Mouse (Mus musculus) MEL (cell line): ENCODE measurements around the gene Pogz. TPM values are rescaled to one million over a fixed set of nuclear protein-coding genes. Genes with fewer than 3 reads are reported as not detected.
A peak's percentile ranks its signal among the peaks of the same experiment; 100 is the strongest.

ENCODE experiments used
- DNase-seq: peaks from one replicate; pipeline ENCODE4 v3.0.0; 2011; ENCODE audit warnings: low read depth, low spot score
- H3K27ac ChIP-seq: 2 replicates; pipeline ENCODE4 v1.5.1; 2012; ENCODE audit warnings: low read depth, mild to moderate bottlenecking, control low read depth, low read length, moderate library complexity; ENCODE audit not compliant: control insufficient read depth
- H3K27me3 ChIP-seq, 2 experiments: fragments of 150-350 bp in 1 of 2; sonication (generic) in 1 of 2; 2 replicates each; pipeline ENCODE4 v1.6.1; 2012; ENCODE audit warnings: low read length in 2 of 2, mild to moderate bottlenecking in 2 of 2, improper control_type of control experiment in 1 of 2, moderate library complexity in 1 of 2; ENCODE audit not compliant: insufficient read depth in 2 of 2, control insufficient read depth in 1 of 2
- H3K36me3 ChIP-seq, 2 experiments: 2 replicates each; pipeline ENCODE4 v1.6.1; 2012 to 2014; ENCODE audit warnings: low read length in 2 of 2, improper control_type of control experiment in 1 of 2, inconsistent platforms in 1 of 2, mild to moderate bottlenecking in 1 of 2; ENCODE audit not compliant: insufficient read depth in 2 of 2, control insufficient read depth in 1 of 2
- H3K4me1 ChIP-seq, 2 experiments: fragments of 150-350 bp in 1 of 2; sonication (generic) in 1 of 2; 2 replicates each; pipeline ENCODE4 v1.6.1; 2012; ENCODE audit warnings: low read length in 2 of 2, improper control_type of control experiment in 1 of 2, mild to moderate bottlenecking in 1 of 2; ENCODE audit not compliant: insufficient read depth in 2 of 2, control insufficient read depth in 1 of 2
- H3K4me3 ChIP-seq, 2 experiments: fragments of 150-350 bp in 1 of 2; sonication (generic) in 1 of 2; 2 replicates each; pipeline ENCODE4 v1.5.1; 2012; ENCODE audit warnings: low read depth in 2 of 2, low read length in 2 of 2, mild to moderate bottlenecking in 2 of 2, moderate library complexity in 2 of 2, control low read depth in 1 of 2, improper control_type of control experiment in 1 of 2; ENCODE audit not compliant: control insufficient read depth in 1 of 2, insufficient read depth in 1 of 2
- H3K79me2 ChIP-seq: 2 replicates; pipeline ENCODE4 v1.6.1; 2012; ENCODE audit warnings: mild to moderate bottlenecking, low read length, moderate library complexity; ENCODE audit not compliant: control insufficient read depth, poor library complexity, insufficient read depth
- H3K9ac ChIP-seq: 2 replicates; pipeline ENCODE4 v1.6.1; 2012; ENCODE audit warnings: low read depth, mild to moderate bottlenecking, control low read depth, low read length, moderate library complexity; ENCODE audit not compliant: control insufficient read depth, poor library complexity, severe bottlenecking
- H3K9me3 ChIP-seq: fragments of 150-350 bp; sonication (generic); replicated peaks from 2 replicates; pipeline ENCODE4 v1.6.1; 2012; ENCODE audit warnings: mild to moderate bottlenecking, low read length, improper control_type of control experiment, moderate library complexity; ENCODE audit not compliant: insufficient read depth
- BHLHE40 ChIP-seq: IDR thresholded peaks from 2 replicates; pipeline ENCODE4 v1.6.1; 2012; ENCODE audit warnings: low read depth, mild to moderate bottlenecking, inconsistent platforms, low read length, improper control_type of control experiment, borderline replicate concordance
- CHD1 ChIP-seq: IDR thresholded peaks from 2 replicates; pipeline ENCODE4 v1.6.1; 2012; ENCODE audit warnings: low read depth, mild to moderate bottlenecking, inconsistent platforms, low read length, improper control_type of control experiment
- CTCF ChIP-seq, 3 experiments: IDR thresholded peaks in 2 of 3; conservative IDR thresholded peaks in 1 of 3; 2 replicates each; pipeline ENCODE4 v1.5.1; 2011 to 2012; ENCODE audit warnings: low read length in 3 of 3, low read depth in 2 of 3, mild to moderate bottlenecking in 2 of 3, improper control_type of control experiment in 1 of 3, inconsistent platforms in 1 of 3, mixed read lengths in 1 of 3, moderate library complexity in 1 of 3; ENCODE audit not compliant: control insufficient read depth in 1 of 3, insufficient read depth in 1 of 3, poor library complexity in 1 of 3, severe bottlenecking in 1 of 3
- ELF1 ChIP-seq: IDR thresholded peaks from 2 replicates; pipeline ENCODE4 v1.6.1; 2014; ENCODE audit warnings: low read depth, mild to moderate bottlenecking, inconsistent platforms, low read length, improper control_type of control experiment, moderate library complexity
- EP300 ChIP-seq, 2 experiments: IDR thresholded peaks; 2 replicates each; pipeline ENCODE4 v1.6.1; 2011; ENCODE audit warnings: improper control_type of control experiment in 2 of 2, low read length in 2 of 2, low read depth in 1 of 2, mild to moderate bottlenecking in 1 of 2
- ETS1 ChIP-seq: IDR thresholded peaks from 2 replicates; pipeline ENCODE4 v1.6.1; 2012; ENCODE audit warnings: low read depth, mild to moderate bottlenecking, inconsistent platforms, low read length, improper control_type of control experiment, moderate library complexity
- GABPA ChIP-seq: IDR thresholded peaks from 2 replicates; pipeline ENCODE4 v1.6.1; 2012; ENCODE audit warnings: low read depth, mild to moderate bottlenecking, inconsistent platforms, low read length, improper control_type of control experiment, moderate library complexity
- JUND ChIP-seq: IDR thresholded peaks from 2 replicates; pipeline ENCODE4 v1.6.1; 2011; ENCODE audit warnings: low read depth, mild to moderate bottlenecking, improper control_type of control experiment, low read length
- KAT2A ChIP-seq: conservative IDR thresholded peaks from 2 replicates; pipeline ENCODE4 v1.6.1; 2012; ENCODE audit warnings: low read depth, low read length, improper control_type of control experiment, inconsistent platforms
- MAFK ChIP-seq: IDR thresholded peaks from 2 replicates; pipeline ENCODE4 v1.6.1; 2011; ENCODE audit warnings: low read depth, mild to moderate bottlenecking, low read length, improper control_type of control experiment, borderline replicate concordance
- MAZ ChIP-seq: IDR thresholded peaks from 2 replicates; pipeline ENCODE4 v1.6.1; 2012; ENCODE audit warnings: low read depth, mild to moderate bottlenecking, inconsistent platforms, low read length, improper control_type of control experiment
- MEF2A ChIP-seq: IDR thresholded peaks from 2 replicates; pipeline ENCODE4 v1.6.1; 2014; ENCODE audit warnings: low read depth, mild to moderate bottlenecking, inconsistent platforms, low read length, improper control_type of control experiment; ENCODE audit not compliant: poor library complexity, insufficient replicate concordance, severe bottlenecking; ENCODE audit errors: extremely low read depth
- MYB ChIP-seq: IDR thresholded peaks from 2 replicates; pipeline ENCODE4 v1.6.1; 2011; ENCODE audit warnings: mild to moderate bottlenecking, low read depth, low read length, improper control_type of control experiment
- NELFE ChIP-seq: IDR thresholded peaks from 2 replicates; pipeline ENCODE4 v1.6.1; 2011; ENCODE audit warnings: low read depth, low read length, improper control_type of control experiment
- NRF1 ChIP-seq: IDR thresholded peaks from 2 replicates; pipeline ENCODE4 v1.6.1; 2014; ENCODE audit warnings: low read depth, mild to moderate bottlenecking, inconsistent platforms, low read length, improper control_type of control experiment, moderate library complexity; ENCODE audit not compliant: poor library complexity, insufficient read depth, severe bottlenecking
- POLR2A ChIP-seq, 2 experiments: IDR thresholded peaks; 2 replicates each; pipeline ENCODE4 v1.6.1; 2011 to 2012; ENCODE audit warnings: low read length in 2 of 2, mild to moderate bottlenecking in 2 of 2, control low read depth in 1 of 2, improper control_type of control experiment in 1 of 2, low read depth in 1 of 2, moderate library complexity in 1 of 2; ENCODE audit not compliant: control insufficient read depth in 1 of 2, insufficient read depth in 1 of 2, poor library complexity in 1 of 2
- POLR2AphosphoS2 ChIP-seq: IDR thresholded peaks from 2 replicates; pipeline ENCODE4 v1.6.1; 2011; ENCODE audit warnings: low read length, improper control_type of control experiment
- POLR2AphosphoS5 ChIP-seq: IDR thresholded peaks from 2 replicates; pipeline ENCODE4 v1.6.1; 2012; ENCODE audit warnings: low read depth, borderline replicate concordance, mild to moderate bottlenecking, inconsistent platforms, low read length, moderate library complexity, mixed read lengths
- RAD21 ChIP-seq: IDR thresholded peaks from 2 replicates; pipeline ENCODE4 v1.6.1; 2011; ENCODE audit warnings: mild to moderate bottlenecking, low read depth, low read length, improper control_type of control experiment
- SIN3A ChIP-seq: IDR thresholded peaks from 2 replicates; pipeline ENCODE4 v1.6.1; 2012; ENCODE audit warnings: low read length, improper control_type of control experiment, inconsistent platforms
- TAL1 ChIP-seq: IDR thresholded peaks from 2 replicates; pipeline ENCODE4 v1.6.1; 2012; ENCODE audit warnings: mild to moderate bottlenecking, inconsistent platforms, low read length, moderate library complexity, mixed read lengths
- TBP ChIP-seq: IDR thresholded peaks from 2 replicates; pipeline ENCODE4 v1.8.0; 2011; ENCODE audit warnings: low read depth, low read length, improper control_type of control experiment
- TCF12 ChIP-seq: IDR thresholded peaks from 2 replicates; pipeline ENCODE4 v1.6.1; 2014; ENCODE audit warnings: low read depth, mild to moderate bottlenecking, inconsistent platforms, low read length, improper control_type of control experiment, moderate library complexity
- UBTF ChIP-seq: IDR thresholded peaks from 2 replicates; pipeline ENCODE4 v1.6.1; 2012; ENCODE audit warnings: low read depth, mild to moderate bottlenecking, inconsistent platforms, low read length, improper control_type of control experiment, moderate library complexity, borderline replicate concordance; ENCODE audit not compliant: insufficient read depth
- ZKSCAN1 ChIP-seq: IDR thresholded peaks from 2 replicates; pipeline ENCODE4 v1.6.1; 2012; ENCODE audit warnings: low read depth, mild to moderate bottlenecking, inconsistent platforms, low read length, improper control_type of control experiment, moderate library complexity
- ZMIZ1 ChIP-seq: IDR thresholded peaks from 2 replicates; pipeline ENCODE4 v1.6.1; 2012; ENCODE audit warnings: low read depth, mild to moderate bottlenecking, inconsistent platforms, low read length, improper control_type of control experiment, moderate library complexity
- polyA plus RNA-seq, 2 experiments: library from polyadenylated mRNA; stranded (reverse) in 1 of 2; unstranded in 1 of 2; fragments of >175 nt in 1 of 2; fragments of >200 nt in 1 of 2; gene quantifications; 2 replicates each; pipeline versions ENCODE4 v1.2.1 to v1.2.4; 2012; ENCODE audit warnings: low replicate concordance in 2 of 2, low read depth in 1 of 2; ENCODE audit not compliant: insufficient read length in 2 of 2, insufficient read depth in 1 of 2, missing spikeins in 1 of 2
- total RNA-seq: library from RNA; depleted of rRNA; stranded (reverse); fragments of 300-350 nt; gene quantifications from 2 replicates; pipeline ENCODE4 v1.2.3, GENCODE M21; 2012

Gene Pogz
- total and polyA plus RNA-seq, 3 experiments = 10.6 to 31.6 TPM; not detected in 1

DNA sequence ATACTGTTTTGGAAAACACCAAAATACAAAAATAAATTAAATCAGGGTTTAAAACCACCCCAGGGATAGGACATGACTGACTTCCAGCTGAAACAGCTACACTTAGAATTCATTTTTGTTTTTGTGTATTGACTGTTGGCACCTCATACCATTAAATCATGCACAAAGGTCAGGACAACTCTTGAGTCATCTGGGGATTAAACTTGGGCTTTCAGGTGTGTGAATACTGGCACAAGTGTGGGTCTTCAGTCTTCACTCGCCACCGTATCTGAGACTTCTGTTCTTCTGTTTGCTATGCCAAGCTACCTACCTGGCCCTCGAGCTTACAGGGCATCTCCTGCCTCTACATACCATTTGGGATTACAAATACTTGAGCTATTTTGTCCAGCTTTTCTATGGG, 45.2 kb downstream of the Pogz start:
- no peak overlapping the region for H3K4me3 ChIP-seq
- H3K79me2 ChIP-seq = peaks cover 18% of the 10 kb centered on the region
- H3K27me3 ChIP-seq = no peaks in the 10 kb centered on the region
- no peaks in the 10 kb centered on the region for H3K9me3 ChIP-seq
- no peak for TF ChIP-seq TBP
- TF ChIP-seq CTCF (IDR thresholded peaks at IDR 0.05 in 2 of 3, conservative IDR thresholded peaks at IDR 0.05 in 1 of 3; ENCODE audit: control insufficient read depth in 1 of 3, insufficient read depth in 1 of 3, low read depth in 2 of 3, low read length in 3 of 3, poor library complexity in 1 of 3, severe bottlenecking in 1 of 3) = no peak
- no peak for TF ChIP-seq GABPA
- TF ChIP-seq POLR2AphosphoS5 = no peak
- TF ChIP-seq ETS1 = no peak
- TF ChIP-seq EP300 (IDR thresholded peaks at IDR 0.05; ENCODE audit: low read depth in 1 of 2, low read length in 2 of 2) = no peak
- no peak for TF ChIP-seq JUND
- TF ChIP-seq KAT2A = no peak
- TF ChIP-seq RAD21 = no peak
- TF ChIP-seq POLR2AphosphoS2 = peak; percentile 79
- TF ChIP-seq MAZ = no peak
- TF ChIP-seq POLR2A (IDR thresholded peaks at IDR 0.05; ENCODE audit: control insufficient read depth in 1 of 2, insufficient read depth in 1 of 2, low read depth in 1 of 2, low read length in 2 of 2, poor library complexity in 1 of 2) = peak in 1 of 2 experiments; percentile 46; a peak in 1 of 4 replicates
- TF ChIP-seq MYB = no peak
- TF ChIP-seq SIN3A = no peak
- TF ChIP-seq, all 39 proteins: peak for 2
- DNase-seq = peak; percentile 24
- Histone ChIP-seq H3K9ac (no peak overlapping the region), H3K36me3 (peaks cover 13 to 22% of the 10 kb centered on the region in 2 experiments), H3K27ac (no peak overlapping the region), H3K4me1 (peaks cover 4 to 15% of the 10 kb centered on the region in 2 experiments)

DNA sequence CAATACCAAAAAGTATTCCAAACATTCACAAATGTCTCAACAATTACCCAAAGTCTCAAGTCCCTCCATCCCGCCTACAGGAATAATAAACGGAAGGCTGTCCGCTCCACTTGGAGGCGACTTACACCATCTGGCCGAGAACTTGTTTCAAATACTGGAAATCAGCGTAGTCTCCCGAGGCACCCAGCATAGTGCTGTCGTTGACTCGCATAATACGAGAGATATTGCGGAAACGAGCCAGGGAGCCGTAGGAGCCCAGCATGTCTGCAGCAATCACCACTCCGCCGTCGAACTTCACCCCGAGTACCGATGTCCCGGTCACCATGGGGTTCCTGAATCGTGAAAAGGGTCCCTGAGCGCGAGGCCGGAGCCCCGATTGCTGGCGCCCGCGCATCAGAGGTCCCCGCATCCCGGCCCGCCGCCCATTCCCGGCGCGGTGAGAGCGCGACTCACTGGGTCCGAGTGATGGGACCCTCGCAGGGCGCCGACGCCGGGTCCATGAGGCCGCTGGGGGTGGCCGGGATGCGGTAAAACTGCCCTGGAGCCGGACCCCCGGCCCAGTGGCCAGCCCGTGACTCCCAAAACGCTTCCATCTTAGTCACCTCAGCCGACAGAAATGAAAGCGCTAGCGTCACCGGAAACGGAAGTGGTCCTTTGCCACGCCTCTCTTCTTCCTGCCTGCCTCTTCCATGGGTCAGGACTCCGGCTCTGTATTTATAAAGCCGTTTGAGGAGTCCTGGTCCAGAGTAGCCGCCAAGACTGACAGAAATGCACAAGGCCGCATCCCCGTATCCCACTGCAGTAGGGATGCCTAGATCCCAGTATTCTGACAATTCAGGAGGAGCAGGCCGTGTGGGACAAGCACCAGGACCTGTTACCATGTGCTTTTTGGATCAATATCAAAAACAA, 49.2 kb downstream of the Pogz start, which contains the start of gene Psmb4:
Psmb4 (minus strand) TSS at position 646 of the 909 bp plus-strand sequence.
- peak; percentile 98 for DNase-seq
- H3K27ac ChIP-seq = peak within 1 kb of the TSS; percentile 92
- peak within 1 kb of the TSS; percentile 66 to 93 for H3K4me3 ChIP-seq
- peak within 1 kb of the TSS; percentile 97 for H3K9ac ChIP-seq
- peaks cover 6 to 17% of the 10 kb centered on the region in 2 experiments for H3K4me1 ChIP-seq
- H3K79me2 ChIP-seq = peaks cover 18% of the 10 kb centered on the region
- H3K36me3 ChIP-seq = peaks cover 13 to 16% of the 10 kb centered on the region in 2 experiments
- no peaks in the 10 kb centered on the region for H3K27me3 ChIP-seq
- no peaks in the 10 kb centered on the region for H3K9me3 ChIP-seq
- peak; percentile 100 for TF ChIP-seq NELFE
- peak; percentile 76; the same call in 1 of the 2 replicates for TF ChIP-seq POLR2AphosphoS5
- TF ChIP-seq POLR2AphosphoS2 = peak; percentile 100
- TF ChIP-seq UBTF = no peak
- no peak; the same call in 1 of the 2 replicates for TF ChIP-seq MAFK
- peak; percentile 22; the same call in 1 of the 2 replicates for TF ChIP-seq JUND
- TF ChIP-seq ELF1 = peak; percentile 84
- no peak for TF ChIP-seq MEF2A
- TF ChIP-seq NRF1 = no peak; the same call in 1 of the 2 replicates
- 0 out of 2 replicates have a peak, but pooled peaks have one; percentile 25 for TF ChIP-seq BHLHE40
- TF ChIP-seq TAL1 = no peak
- TF ChIP-seq TCF12 = peak; percentile 86
- peak; percentile 54; the same call in 1 of the 2 replicates for TF ChIP-seq KAT2A
- TF ChIP-seq RAD21 = no peak
- TF ChIP-seq ZMIZ1 = peak; percentile 99
- TF ChIP-seq SIN3A = peak; percentile 95
- peak; percentile 64 for TF ChIP-seq ETS1
- no peak for TF ChIP-seq CTCF (IDR thresholded peaks at IDR 0.05 in 2 of 3, conservative IDR thresholded peaks at IDR 0.05 in 1 of 3; ENCODE audit: control insufficient read depth in 1 of 3, insufficient read depth in 1 of 3, low read depth in 2 of 3, low read length in 3 of 3, poor library complexity in 1 of 3, severe bottlenecking in 1 of 3)
- TF ChIP-seq MAZ = 0 out of 2 replicates have a peak, but pooled peaks have one; percentile 46
- TF ChIP-seq CHD1 = peak; percentile 93; the same call in 1 of the 2 replicates
- TF ChIP-seq ZKSCAN1 = no peak
- TF ChIP-seq MYB = no peak
